Mouse (Mus musculus): ENCODE results near the gene Ric1. TPM values are rescaled to one million over a fixed set of nuclear protein-coding genes. Genes with fewer than 3 reads are reported as not detected.

Gene Ric1
- polyA plus RNA-seq, 1 experiment: 28.9 TPM

- no peak overlapping the region for H3K27ac ChIP-seq (ENCODE audit: insufficient read depth, low read length)
- no peak overlapping the region for H3K4me3 ChIP-seq (ENCODE audit: insufficient read depth, low read length)
- TF ChIP-seq POLR2A (IDR thresholded peaks at IDR 0.05; ENCODE audit: extremely low read depth, insufficient read depth, low read length): no peak
- no peak for TF ChIP-seq CTCF (IDR thresholded peaks at IDR 0.05; ENCODE audit: extremely low read depth, insufficient read depth, low read length)
- no peaks in the 10 kb centered on the region for H3K4me1 ChIP-seq (ENCODE audit: control insufficient read depth, insufficient read depth, low read length)
These were observed 13.9 kb upstream of the Ric1 start for GRCm38 (mm10) chr19:29508208-29508607.

GRCm38 (mm10) chr19:29509857-29510256, 12.2 kb upstream of the Ric1 start:
- no peaks in the 10 kb centered on the region for H3K4me1 ChIP-seq (ENCODE audit: control insufficient read depth, insufficient read depth, low read length)
- no peak overlapping the region for H3K4me3 ChIP-seq (ENCODE audit: insufficient read depth, low read length)
- TF ChIP-seq POLR2A (IDR thresholded peaks at IDR 0.05; ENCODE audit: extremely low read depth, insufficient read depth, low read length) (no peak), CTCF (IDR thresholded peaks at IDR 0.05; ENCODE audit: extremely low read depth, insufficient read depth, low read length) (no peak)
- H3K27ac ChIP-seq (ENCODE audit: insufficient read depth, low read length): no peak overlapping the region

DNA sequence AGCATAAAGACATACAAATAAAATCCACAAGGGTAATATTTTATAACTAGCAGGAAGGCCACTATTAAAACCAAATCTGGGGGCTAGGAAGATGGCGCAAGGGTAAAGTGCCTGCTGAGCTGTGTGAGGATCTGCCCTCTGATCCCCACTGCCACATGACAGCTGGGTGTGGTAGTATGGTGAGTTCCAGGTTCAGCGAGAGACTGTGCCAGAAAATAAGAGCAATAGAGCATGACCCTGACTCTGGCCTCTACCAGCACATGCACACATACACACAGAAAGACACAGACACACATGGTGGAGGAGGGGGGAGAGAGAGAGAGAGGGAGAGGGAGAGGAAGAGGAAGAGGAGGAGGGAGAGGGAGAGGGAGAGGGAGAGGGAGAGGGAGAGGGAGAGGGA, 10.3 kb upstream of the Ric1 start:
- no peak for TF ChIP-seq CTCF (IDR thresholded peaks at IDR 0.05; ENCODE audit: extremely low read depth, insufficient read depth, low read length)
- no peak for TF ChIP-seq POLR2A (IDR thresholded peaks at IDR 0.05; ENCODE audit: extremely low read depth, insufficient read depth, low read length)
- no peak overlapping the region for H3K4me3 ChIP-seq (ENCODE audit: insufficient read depth, low read length)
- no peaks in the 10 kb centered on the region for H3K4me1 ChIP-seq (ENCODE audit: control insufficient read depth, insufficient read depth, low read length)
- H3K27ac ChIP-seq (ENCODE audit: insufficient read depth, low read length): no peak overlapping the region

DNA sequence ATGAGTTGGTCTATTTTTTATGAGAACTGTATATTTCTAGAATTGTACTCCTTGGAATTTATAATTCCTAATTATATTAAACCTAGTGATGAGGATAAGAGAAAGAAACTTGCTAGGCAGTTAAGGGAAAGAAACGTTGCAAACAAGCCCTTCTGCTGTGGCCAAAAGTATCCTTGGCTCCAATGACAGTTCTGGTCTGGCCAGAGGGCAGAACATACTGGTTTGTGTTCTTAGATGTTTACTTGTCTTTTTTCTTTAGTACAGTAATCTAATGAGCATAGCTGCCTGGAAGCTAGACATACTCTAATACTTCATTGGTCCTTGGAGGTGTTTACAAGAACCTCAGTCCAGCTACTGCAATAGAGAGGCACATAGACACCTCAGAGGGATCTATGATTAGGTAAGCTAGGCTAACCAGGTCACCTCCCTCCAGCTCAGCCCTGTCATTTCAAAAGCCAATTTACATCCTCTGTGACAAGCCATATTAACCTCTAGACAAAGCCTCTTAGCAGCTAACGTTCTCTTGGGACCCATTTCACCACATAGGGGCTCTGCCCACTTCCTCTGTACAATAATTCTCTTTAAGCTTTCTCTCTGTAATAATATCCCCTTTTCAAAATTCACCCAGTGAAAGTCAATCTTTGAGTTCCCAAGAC, 8.8 kb upstream of the Ric1 start:
- TF ChIP-seq CTCF (IDR thresholded peaks at IDR 0.05; ENCODE audit: extremely low read depth, insufficient read depth, low read length) (no peak), POLR2A (IDR thresholded peaks at IDR 0.05; ENCODE audit: extremely low read depth, insufficient read depth, low read length) (no peak)
- Histone ChIP-seq H3K4me3 (ENCODE audit: insufficient read depth, low read length) (no peak overlapping the region), H3K27ac (ENCODE audit: insufficient read depth, low read length) (no peak overlapping the region), H3K4me1 (ENCODE audit: control insufficient read depth, insufficient read depth, low read length) (no peaks in the 10 kb centered on the region)

- TF ChIP-seq POLR2A (IDR thresholded peaks at IDR 0.05; ENCODE audit: extremely low read depth, insufficient read depth, low read length) (no peak), CTCF (IDR thresholded peaks at IDR 0.05; ENCODE audit: extremely low read depth, insufficient read depth, low read length) (no peak)
- Histone ChIP-seq H3K27ac (ENCODE audit: insufficient read depth, low read length) (no peak overlapping the region), H3K4me1 (ENCODE audit: control insufficient read depth, insufficient read depth, low read length) (no peaks in the 10 kb centered on the region), H3K4me3 (ENCODE audit: insufficient read depth, low read length) (no peak overlapping the region)
These were observed 8.0 kb upstream of the Ric1 start for GRCm38 (mm10) chr19:29514130-29514529.

- Histone ChIP-seq H3K27ac (ENCODE audit: insufficient read depth, low read length) (no peak overlapping the region), H3K4me1 (ENCODE audit: control insufficient read depth, insufficient read depth, low read length) (no peaks in the 10 kb centered on the region), H3K4me3 (ENCODE audit: insufficient read depth, low read length) (no peak overlapping the region)
- TF ChIP-seq CTCF (IDR thresholded peaks at IDR 0.05; ENCODE audit: extremely low read depth, insufficient read depth, low read length) (no peak), POLR2A (IDR thresholded peaks at IDR 0.05; ENCODE audit: extremely low read depth, insufficient read depth, low read length) (no peak)
These were observed 6.7 kb upstream of the Ric1 start for GRCm38 (mm10) chr19:29515386-29515785.

DNA sequence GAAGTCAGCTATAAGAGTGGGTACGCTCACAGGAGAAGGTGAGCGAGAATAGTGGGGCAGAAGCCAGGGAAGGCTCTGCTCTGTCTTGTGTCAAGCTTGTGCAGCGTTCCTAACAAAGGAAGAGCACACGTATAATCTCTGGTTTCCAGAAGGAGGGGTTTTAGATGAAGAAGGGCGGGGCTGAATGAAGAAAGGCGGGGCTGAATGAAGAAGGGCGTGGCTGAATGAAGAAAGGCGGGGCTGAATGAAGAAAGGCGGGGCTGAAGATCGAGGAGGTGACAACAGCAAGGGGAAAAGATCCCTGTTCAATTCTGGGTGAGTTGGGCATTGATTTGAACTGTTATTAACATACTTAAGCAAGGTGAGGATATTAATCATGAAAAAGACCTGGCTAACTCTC, 6.1 kb upstream of the Ric1 start:
- H3K4me3 ChIP-seq (ENCODE audit: insufficient read depth, low read length): no peak overlapping the region
- H3K27ac ChIP-seq (ENCODE audit: insufficient read depth, low read length): no peak overlapping the region
- TF ChIP-seq POLR2A (IDR thresholded peaks at IDR 0.05; ENCODE audit: extremely low read depth, insufficient read depth, low read length) (no peak), CTCF (IDR thresholded peaks at IDR 0.05; ENCODE audit: extremely low read depth, insufficient read depth, low read length) (no peak)
- no peaks in the 10 kb centered on the region; the same call in 1 of the 2 replicates for H3K4me1 ChIP-seq (ENCODE audit: control insufficient read depth, insufficient read depth, low read length)

DNA sequence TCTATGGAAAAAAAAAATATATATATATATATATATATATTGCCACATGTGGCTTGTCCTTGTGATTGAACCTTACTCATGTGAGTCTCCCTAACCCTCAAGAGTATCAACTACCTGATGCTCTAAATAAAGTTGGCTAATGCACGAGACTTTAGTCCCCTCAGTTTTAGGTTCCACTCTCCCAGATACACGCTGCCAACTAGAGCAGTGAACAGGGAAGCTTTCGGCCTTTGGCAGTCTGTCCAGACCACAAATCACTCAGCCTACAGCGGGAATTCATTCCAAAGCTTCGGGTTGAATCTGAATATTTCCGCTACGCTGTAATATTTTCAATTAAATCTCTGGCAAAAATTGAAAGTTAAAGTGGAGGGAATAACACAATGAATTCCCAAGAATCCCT, 3.7 kb upstream of the Ric1 start:
- Histone ChIP-seq H3K4me3 (ENCODE audit: insufficient read depth, low read length) (no peak overlapping the region), H3K4me1 (ENCODE audit: control insufficient read depth, insufficient read depth, low read length) (no peaks in the 10 kb centered on the region; the same call in 1 of the 2 replicates), H3K27ac (ENCODE audit: insufficient read depth, low read length) (no peak overlapping the region)
- TF ChIP-seq POLR2A (IDR thresholded peaks at IDR 0.05; ENCODE audit: extremely low read depth, insufficient read depth, low read length) (no peak), CTCF (IDR thresholded peaks at IDR 0.05; ENCODE audit: extremely low read depth, insufficient read depth, low read length) (no peak)

GRCm38 (mm10) chr19:29518922-29519321, 3.2 kb upstream of the Ric1 start:
- H3K4me3 ChIP-seq (ENCODE audit: insufficient read depth, low read length): no peak overlapping the region
- H3K27ac ChIP-seq (ENCODE audit: insufficient read depth, low read length): no peak overlapping the region
- TF ChIP-seq CTCF (IDR thresholded peaks at IDR 0.05; ENCODE audit: extremely low read depth, insufficient read depth, low read length): no peak
- no peak for TF ChIP-seq POLR2A (IDR thresholded peaks at IDR 0.05; ENCODE audit: extremely low read depth, insufficient read depth, low read length)
- H3K4me1 ChIP-seq (ENCODE audit: control insufficient read depth, insufficient read depth, low read length): no peaks in the 10 kb centered on the region; the same call in 1 of the 2 replicates

DNA sequence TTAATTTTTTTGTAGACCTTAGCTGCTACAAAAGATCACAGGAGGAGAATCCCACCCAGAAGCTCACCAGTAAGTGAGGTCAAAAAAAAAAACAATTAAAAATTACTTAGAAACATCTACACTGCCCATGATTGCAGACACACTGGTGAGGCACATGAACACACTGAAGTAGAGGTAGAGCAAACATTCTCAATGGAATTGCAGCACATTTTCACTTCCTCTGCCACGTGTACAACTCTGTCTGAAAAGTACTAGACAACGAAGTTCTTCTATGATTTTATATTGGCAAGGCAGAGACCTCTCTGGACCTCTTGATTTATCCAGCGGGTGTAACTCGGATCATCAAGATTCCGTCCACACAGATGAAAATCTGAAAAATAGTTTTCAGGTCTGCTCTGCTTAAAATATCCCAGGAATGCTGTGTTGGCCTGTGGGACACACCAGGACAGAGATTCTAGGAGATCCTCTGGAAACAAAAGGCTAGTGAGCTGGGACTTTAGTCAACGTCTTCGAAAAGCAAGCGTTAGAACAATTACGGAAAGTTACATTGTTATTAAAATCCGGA, 1.0 kb upstream of the Ric1 start:
- no peak overlapping the region for H3K27ac ChIP-seq (ENCODE audit: insufficient read depth, low read length)
- no peaks in the 10 kb centered on the region; the same call in 1 of the 2 replicates for H3K4me1 ChIP-seq (ENCODE audit: control insufficient read depth, insufficient read depth, low read length)
- H3K4me3 ChIP-seq (ENCODE audit: insufficient read depth, low read length): peak overlapping the region; percentile 81; the same call in 1 of the 2 replicates
- TF ChIP-seq POLR2A (IDR thresholded peaks at IDR 0.05; ENCODE audit: extremely low read depth, insufficient read depth, low read length): no peak
